Mouse (Mus musculus): ENCODE results near the gene Scube2.

Scube2 gene

DNA sequence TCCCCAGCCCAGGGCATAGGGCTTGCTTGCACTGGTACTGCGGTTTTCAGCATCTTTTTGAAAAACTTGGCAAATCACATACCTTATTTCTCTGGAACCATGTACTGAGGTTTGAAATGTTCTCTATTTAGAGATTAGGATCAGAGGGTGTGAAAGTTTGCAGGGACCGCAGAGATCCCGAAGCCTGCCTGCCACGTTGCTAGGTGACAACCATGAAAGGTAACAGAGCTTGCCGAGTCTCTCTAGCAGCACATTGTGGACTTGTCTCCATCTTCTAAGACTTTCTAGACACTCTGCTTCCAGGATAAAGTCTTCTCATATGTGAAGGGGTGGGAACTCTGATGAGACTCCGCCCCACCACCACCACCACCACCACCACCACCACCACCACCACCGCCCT is 13.5 kb downstream of the Scube2 start:
- no peak for DNase-seq (ENCODE audit: low spot score in 2 of 2)

DNA sequence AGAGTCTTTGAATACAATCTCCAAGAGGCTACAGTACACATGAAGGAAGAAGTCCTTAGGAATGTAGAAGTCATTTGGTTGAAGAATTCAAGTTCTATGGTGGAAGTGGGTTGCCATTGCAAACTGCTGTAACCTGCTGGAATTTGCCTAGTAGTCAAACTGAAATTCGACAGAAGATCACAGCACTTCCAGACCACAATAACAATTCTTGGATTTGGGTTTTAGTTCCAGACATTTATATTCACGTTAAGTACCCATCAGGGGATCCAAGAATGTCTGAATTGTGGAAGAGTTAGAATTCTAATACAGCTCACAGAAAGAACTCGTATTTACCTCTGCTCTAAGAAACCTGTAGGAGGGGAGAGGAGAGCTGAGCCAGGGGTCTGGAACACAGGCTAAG is 14.9 kb downstream of the Scube2 start:
- no peak for DNase-seq (ENCODE audit: low spot score in 2 of 2)

DNA sequence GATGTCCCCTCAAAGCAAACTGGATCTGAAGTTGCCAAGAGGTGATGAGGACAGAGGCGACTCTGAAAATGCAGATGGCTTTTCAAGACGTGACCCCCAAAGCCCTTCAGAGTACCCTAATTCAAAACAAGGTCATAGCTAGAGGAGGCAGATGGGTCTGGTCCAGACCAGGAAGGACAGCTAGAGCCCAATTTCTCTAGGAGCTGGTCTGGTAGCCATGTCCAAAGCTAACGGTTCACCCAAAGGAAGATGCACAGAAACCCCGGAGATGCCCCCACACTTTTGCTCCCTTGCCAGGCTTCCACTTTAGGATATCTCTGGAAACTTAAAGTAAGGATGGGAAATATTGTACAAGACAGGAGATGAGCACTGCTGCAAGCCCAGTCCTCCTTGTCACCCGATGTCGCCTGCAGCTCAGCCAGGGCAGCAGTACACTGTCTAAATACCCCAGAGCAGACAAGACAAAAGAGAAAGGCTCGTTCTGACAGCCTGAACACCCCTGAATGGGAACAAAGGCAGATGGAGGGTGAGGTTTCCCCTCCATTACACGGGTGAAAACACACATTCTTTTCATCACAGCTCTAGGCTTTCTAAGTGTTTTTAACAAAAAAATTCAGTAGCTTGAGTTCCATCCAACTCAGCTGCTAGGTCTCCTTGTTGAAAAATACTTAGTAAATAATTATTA is 15.6 kb downstream of the Scube2 start:
- no peak for DNase-seq (ENCODE audit: low spot score in 2 of 2)

DNA sequence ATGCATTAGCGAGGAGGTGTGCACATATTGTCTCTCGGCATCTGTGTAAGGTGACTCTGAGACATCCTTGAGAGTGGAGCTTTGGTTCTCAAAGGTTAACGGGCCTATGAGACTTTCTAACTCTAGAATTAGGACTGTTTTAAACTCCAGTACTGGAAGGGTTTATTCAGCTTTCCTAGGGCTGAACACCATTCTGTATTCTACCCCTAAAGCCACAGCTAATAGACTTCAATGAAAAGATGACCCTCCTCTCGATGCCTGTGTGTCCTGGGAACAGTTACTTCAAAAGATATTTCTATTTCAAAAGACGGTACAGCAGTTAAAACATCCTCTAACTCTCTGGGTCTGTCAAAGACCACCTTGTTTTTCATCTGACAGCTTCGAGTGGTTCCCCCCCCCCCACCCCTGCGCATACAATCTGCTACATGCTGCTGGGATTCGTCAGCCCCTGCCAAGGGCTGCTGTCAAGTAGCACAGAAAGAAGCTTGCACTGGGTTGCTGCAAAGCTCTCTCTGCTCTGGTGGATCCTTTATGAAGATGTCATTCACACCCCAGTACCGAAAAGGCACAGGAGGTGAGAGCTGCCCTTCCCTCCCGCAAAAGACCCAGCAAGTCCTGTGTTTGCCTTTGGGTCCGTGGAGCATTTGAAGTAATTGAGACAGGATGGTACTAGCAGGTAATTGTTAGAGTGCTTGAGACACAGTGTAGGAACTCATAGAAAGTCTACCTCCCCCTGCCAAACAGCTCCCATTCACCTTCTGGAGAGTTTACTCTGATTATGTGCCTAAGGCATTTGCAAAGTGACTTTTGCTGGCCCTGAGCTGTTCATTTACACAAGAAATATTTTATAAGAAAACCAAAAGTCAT is 16.4 kb downstream of the Scube2 start:
- DNase-seq (ENCODE audit: low spot score in 2 of 2): no peak

DNA sequence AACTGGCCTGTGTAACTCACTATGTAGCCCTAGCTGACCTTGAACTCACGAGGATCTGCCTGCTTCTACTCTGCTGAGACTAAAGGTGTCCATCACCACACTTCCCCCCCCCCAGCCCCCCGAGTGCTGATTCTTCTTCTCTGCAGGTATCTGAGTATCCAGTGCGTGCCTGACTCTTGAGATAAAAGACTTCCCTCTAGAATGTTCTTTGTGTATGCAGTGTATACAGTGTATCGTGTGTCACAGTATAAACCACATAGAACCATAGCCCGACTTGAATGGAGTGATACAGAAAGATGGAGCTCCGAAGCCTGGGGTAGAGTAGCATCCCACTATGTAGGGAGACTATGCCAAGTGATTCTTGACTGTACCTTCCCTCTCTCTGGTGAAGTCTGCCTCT is 21.4 kb downstream of the Scube2 start:
- no peak for DNase-seq (ENCODE audit: low spot score in 2 of 2)

DNA sequence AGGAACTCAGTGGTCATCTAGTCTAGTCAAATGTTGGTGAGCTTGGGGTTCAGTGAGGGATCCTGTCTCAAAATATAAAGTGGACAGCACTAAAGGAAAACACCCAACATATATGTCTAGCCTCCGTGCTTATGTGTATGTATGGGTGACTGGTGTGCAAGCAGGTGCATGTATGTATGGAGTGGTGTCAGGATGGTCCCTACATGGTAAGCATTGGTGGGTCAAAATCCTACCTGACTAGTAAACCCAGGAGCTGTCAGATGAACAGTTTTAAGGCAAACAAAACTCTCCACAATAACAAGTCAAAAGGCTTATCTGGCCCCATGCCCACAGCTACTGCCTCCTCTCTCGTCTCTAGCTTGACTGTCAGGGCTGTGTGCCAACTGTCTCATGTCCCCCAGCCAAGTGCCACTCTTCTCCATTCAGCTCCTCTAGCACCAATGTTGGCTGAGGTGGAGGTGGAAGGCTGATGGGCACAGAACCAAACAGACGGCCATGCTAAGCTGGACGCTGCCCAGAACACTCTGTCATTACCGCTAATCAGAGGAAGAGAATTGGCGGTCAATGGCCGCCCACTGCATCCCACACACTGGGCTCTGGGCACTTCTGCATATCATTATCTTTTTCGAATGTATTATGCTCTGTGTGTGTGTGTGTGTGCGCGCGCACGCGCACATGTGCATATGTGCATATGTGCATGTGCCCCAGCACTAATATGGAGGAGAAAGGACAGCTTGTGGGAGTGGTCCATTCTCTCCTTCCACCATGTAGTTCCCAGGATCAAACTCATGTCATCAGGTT is 23.7 kb downstream of the Scube2 start:
- no peak for DNase-seq (ENCODE audit: low spot score in 2 of 2)

DNA sequence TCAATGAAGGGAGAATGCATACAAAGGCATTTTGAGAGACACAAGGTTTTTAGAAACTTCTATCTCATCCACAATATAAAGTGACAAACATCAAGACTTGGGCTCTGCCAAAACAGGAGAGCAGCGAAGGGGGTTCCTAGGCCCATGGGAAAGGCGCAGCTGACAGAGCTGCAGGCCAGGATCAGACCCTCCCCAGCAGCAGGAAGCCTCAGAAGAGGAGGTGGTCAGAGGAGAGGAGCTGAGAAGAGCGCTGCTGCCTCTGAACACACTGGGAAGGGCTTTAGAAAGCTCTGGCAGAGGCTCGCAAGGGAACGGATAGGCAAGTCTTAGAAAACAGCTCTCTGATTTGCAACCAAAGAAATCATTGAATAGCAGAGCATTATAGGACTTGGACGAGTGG is 24.4 kb downstream of the Scube2 start:
- DNase-seq (ENCODE audit: low spot score in 2 of 2): no peak

DNA sequence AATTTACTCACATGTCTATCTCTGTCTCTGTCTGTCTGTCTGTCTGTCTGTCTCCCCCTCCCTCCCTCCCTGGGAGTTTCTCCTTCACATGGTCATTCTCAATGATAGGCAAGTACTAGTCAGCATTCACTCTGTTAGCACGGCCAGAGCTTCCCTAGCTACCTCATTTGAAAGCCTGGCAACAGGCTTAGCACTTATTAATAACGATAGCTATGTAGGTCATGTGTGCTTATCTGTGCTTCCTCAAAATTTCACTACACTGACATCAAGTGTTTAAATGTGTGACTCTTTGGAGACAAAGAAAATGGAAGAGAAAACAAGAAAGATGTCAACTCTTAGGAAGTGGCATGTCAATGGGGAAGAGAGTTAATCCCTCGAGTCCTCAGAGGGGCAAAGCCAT is 26.9 kb downstream of the Scube2 start:
- no peak for DNase-seq (ENCODE audit: low spot score in 2 of 2)

DNA sequence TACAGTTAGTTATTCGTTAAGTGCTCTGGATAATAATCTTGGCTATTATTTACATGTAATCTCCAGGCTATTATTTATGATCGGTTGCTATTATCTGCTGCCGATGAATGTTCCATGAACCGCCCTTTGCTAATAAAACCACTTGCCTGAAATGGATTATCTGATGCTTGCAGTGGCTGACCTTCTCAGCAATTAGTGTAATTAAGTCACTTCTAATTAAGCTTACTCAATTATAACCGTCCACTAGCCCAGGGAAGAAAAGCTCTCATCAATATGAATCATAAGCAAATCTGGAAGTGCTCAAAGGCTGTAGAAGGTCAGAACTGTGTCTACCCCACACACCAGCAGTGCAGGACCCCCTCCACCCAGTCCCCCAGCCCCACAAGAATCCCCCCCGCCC is 27.8 kb downstream of the Scube2 start:
- no peak for DNase-seq (ENCODE audit: low spot score in 2 of 2)

DNA sequence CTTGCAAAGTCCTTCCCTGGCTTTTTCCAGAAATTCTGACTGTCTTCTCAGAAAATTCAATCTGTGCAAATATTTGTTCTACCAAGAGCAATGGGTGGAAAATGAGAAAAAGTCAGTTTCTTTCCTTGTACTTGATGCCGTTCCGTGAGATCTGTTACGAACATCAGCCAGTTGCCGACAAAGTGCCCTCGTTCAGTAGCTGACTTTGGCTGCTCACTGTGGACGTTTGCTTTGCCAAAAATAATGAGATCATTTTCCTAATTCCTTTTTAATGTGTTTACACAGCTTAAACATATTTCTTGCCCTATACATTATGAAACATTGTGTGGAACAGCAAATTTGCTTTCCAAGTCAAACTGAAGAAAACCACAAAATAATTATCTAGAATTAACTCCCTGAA is 30.6 kb downstream of the Scube2 start:
- DNase-seq (ENCODE audit: low spot score in 2 of 2): no peak

DNA sequence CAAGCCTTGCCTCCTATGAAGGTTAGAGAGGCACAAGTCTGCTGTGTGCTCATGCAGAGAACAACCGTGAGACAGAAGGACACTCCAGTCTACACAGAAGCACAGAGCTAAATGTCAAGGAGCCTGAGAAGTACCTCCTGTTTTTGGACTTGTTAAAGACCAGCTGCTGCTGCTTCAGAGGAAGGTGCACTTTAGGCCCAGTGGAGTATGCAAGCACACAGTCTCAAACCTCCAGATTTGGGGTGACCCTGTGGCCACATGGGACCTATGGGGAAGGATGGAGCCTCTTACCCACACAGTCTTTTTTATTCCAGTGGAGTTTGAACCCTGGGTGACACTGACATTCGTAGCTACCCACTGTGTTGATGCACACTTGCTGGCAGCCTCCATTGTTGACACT is 34.1 kb downstream of the Scube2 start:
- DNase-seq (ENCODE audit: low spot score in 2 of 2): no peak

DNA sequence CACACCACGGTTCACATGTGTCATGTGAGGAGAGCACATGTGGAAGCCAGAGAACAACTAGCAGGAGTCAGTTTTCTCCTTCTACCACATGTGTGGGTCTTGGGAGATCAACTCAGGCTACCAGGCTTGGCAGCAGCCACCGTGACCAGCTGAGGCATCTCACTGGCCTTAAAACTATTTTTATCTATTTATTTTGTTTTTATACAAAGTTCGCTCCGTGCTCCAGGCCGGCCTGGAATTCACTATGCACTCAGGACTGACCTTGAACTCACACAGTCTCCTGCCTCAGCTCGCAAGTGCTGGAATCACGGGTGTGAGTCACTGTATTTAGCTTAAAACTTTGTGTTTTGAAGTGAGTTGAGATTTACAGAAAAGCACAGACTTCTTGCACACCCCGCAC is 38.6 kb downstream of the Scube2 start:
- DNase-seq (ENCODE audit: low spot score in 2 of 2): no peak

DNA sequence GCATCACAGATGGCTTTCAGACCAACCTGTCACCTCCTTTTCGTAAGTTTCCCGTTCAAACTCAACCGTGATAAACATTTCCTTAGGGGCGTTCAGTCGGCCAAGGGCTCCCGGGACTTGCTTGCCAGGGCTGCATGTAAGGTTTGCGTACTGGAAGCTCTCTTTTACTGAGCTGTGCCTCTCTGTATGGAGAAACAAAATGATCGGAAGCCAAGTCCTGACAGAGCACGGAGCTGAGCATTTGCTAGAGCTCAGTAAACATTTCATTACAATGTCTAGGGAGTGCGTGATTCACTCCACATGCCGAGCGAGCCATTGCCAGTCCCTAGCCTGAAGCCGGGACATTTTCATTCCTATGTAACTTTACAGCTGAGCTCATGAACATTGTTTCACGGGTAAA is 40.2 kb downstream of the Scube2 start:
- DNase-seq (ENCODE audit: low spot score in 2 of 2): no peak

DNA sequence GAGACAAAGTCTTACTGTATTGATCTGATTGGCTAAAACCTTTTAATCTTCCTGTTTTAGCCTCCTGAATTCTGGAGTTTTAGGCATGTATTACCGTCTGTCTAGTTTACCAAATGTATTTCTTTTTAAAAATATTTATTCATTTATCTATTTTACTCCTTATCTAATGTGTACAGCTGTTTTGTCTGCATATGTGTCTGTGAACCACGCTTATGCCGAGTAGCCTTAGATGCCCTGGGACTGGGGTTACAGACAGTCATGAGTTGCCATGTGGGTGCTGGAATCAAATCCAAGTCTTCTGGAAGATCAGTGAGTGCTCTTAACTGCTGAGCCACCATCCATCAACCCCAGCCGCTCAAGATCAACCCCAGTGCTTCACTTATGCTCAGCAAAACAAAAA is 46.9 kb downstream of the Scube2 start:
- peak in 1 of 2 experiments; percentile 19 for DNase-seq (ENCODE audit: low spot score in 2 of 2)

DNA sequence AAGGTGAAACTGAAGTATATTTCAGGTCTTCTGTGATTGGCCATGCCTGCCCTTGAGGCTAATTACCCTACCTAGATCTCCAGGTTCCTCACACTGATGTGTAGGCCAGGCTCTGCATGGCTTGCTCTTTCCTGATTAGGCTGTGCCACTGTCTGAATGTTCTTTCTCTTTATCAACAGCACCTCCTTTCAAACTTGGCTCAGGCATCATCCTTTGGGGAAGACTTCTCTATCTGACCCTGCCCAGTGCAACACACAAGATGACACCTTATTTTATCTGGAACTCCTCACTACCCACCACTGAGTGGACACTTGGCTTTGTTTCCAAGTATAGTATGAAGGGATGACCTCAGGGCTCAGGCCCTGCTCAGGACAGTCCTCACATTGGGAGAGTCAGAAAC is 47.5 kb downstream of the Scube2 start:
- peak in 1 of 2 experiments; percentile 30 for DNase-seq (ENCODE audit: low spot score in 2 of 2)

DNA sequence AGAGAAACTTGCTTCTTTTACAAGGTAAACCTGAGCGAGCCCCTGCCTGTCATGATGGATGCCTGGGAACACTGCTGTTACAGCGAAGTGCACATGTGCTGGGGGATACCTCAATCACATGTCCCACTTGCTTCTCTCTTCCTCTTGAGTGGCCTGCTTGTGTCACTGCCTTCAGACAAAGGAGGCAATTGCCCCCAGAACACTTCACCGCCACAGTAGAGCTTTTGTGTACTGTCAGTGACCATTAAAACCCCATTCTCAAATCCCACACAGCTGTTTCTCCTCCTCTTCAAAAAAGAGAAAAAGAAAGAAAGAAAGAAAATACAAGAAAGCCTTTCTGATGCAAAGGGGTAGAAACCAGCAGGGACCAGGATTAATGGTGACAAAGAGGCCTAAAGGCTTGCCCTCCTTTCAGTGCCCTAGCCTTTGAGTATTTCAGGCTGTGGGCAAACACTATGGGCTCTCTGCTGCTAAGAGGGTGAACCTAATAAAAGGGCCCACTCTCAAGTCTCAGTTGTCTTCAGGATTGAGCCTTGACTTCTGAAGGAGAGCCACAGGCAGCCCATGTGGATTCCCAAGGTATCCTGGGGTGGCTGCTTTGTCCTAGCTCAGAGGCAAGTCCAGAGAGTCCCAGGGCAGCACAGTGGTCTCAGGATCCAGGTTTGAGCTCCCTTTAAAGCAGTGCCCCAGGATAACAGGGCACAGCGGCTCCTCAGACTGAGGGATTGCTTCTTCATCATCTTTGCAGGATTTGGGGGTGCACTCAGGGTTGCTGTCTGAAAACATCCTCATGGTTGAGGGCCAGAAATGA is 51.9 kb downstream of the Scube2 start:
- no peak for DNase-seq (ENCODE audit: low spot score in 2 of 2)

DNA sequence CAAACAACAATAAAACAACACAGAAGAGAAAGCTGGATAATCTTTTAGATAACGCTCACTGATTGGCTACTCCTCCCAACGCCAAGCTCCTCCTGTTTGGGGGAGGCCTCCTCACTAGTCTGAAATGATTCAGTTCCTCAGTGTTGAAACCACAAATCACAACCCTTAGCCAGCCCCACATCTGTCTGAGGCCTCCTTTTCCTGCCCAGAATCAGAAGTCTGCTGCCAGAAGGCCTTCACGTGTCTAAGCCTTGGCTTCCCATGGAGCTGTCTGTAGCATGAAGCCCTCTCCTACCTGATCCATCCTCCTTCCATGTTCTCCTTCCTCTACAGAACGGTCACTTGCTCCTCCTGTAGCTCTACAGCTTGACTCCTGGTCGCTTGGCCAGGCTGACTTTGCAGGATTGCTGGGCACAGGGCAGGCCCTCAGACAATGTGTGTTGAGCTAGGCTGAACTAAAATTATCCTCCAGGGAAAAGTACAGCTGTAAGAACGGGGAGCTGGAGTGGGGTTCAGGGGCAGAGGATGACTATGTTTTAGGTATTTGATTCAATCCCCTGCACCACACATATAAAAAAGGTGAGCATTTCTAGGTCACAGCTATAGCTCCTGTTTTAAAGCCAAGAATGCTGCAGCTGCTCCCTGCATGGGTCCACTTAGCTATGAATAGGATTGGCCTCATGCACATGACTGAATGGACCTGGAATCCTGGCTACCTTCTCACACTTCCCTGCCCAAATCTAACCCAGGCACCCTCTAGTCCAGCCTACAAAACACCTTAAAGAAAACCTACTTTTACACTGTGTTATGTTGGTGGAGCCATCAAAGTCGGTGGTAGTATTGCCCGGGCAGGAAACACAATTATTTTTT is 57.6 kb downstream of the Scube2 start:
- DNase-seq (ENCODE audit: low spot score in 2 of 2): no peak

DNA sequence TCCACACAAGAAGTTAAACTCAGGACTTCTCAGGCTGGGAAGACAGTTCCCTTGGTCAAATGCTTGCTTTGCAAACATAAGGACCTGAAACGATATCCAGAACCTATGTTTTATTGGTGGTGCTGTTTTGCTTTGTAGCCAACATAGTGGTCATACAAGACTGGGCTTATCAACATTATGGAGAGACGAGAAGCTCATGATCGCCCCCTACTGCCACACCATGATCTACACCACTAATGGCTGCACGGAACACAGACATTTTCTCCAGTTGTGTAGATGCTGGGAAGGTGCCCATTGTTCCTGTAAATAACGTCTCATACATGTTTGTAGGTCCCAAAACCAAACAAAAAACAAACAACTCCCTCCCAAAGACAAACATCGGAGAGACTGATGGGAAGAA is 60.6 kb downstream of the Scube2 start:
- peak in 1 of 2 experiments; percentile 30 for DNase-seq (ENCODE audit: low spot score in 2 of 2)

DNA sequence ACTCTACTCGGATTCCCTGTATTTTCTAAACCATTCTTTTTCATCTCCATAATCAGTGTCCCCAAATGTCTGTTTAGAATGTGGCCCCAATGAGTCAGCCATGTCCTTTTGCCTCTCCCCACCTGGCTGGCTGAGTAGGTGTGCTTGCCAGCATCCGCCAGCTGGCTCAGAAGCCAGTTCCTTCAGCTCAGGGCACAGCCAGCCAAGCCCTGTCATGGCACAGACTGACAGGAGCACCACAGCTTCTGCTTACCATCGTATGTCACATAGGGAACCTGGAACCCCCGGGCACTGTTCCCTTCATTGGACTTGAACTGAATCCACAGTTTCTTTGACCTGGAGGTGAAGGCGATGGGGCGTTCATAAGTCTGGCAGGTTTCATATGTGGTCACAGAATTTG is 61.1 kb downstream of the Scube2 start:
- DNase-seq (ENCODE audit: low spot score in 2 of 2): no peak

DNA sequence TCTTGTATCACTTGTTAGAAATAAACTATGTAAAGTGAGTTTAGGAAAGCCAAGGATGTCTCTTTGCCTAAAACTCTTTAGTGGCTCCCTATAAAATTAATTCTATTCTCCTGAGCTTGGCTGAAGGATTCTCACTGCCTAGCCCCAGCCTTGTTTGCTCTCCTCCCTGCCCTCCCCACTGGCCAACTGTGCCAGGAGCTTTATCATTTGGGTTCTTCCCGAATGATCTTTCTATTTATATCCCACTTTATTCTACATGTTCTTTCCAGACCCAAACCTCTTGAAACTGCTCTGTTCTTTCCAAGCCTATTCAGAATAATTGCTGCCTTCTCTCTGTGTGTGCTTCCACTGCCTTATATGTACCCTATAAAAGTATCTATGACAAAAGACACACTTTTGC is 62.0 kb downstream of the Scube2 start:
- no peak for DNase-seq (ENCODE audit: low spot score in 2 of 2)

DNA sequence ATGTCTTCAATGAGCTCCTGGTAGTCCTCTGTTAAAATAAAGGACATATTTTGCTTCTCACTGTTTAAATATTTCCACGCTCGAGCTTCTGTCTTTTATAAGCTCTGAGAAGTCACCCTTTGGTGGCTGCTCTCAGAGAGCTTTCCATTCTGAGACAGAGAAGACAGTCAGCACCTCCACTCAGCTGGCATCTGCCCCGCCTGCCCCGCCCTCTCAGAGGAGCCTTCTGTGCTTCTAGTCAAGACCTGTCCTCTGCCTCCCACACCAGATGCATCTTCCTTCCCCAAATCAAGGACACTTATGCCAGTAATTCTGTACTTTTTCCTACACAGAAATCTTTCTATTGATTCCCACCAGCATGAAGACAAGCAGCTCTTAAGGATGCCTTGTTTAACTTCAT is 64.9 kb downstream of the Scube2 start:
- no peak for DNase-seq (ENCODE audit: low spot score in 2 of 2)

Data from spleen, postnatal 4 days (tissue).